Mouse (Mus musculus) intestine, embryonic 15.5 days (tissue): ENCODE measurements around the gene Rab9. TPM values are rescaled to one million over a fixed set of nuclear protein-coding genes. Genes with fewer than 3 reads are reported as not detected.

Source experiments
- ATAC-seq: fragments of 200-750 bp; cut with Nextera tagmentation; 2 replicates; pipeline ENCODE4 v1.8.0; 2017; ENCODE audit warnings: moderate TSS enrichment, moderate library complexity
- H3K27ac ChIP-seq: fragments of 300-500 bp; sonication (generic); 2 replicates; pipeline ENCODE4 v1.5.1; 2015; ENCODE audit warnings: mild to moderate bottlenecking, inconsistent platforms
- H3K27me3 ChIP-seq: fragments of 300-500 bp; sonication (generic); replicated peaks from 2 replicates; pipeline ENCODE4 v1.6.1; 2015; ENCODE audit warnings: inconsistent platforms
- H3K36me3 ChIP-seq: fragments of 300-500 bp; sonication (generic); 2 replicates; pipeline ENCODE4 v1.6.1; 2015; ENCODE audit warnings: inconsistent platforms
- H3K4me1 ChIP-seq: fragments of 300-500 bp; sonication (generic); replicated peaks from 2 replicates; pipeline ENCODE4 v1.6.1; 2015; ENCODE audit warnings: inconsistent platforms
- H3K4me2 ChIP-seq: fragments of 300-500 bp; sonication (generic); replicated peaks from 2 replicates; pipeline ENCODE4 v1.6.1; 2015; ENCODE audit warnings: mild to moderate bottlenecking, inconsistent platforms
- H3K4me3 ChIP-seq: fragments of 300-500 bp; sonication (generic); replicated peaks from 2 replicates; pipeline ENCODE4 v1.5.1; 2015; ENCODE audit warnings: inconsistent platforms
- H3K9ac ChIP-seq: fragments of 300-500 bp; sonication (generic); 2 replicates; pipeline ENCODE4 v1.6.1; 2015; ENCODE audit warnings: inconsistent platforms
- H3K9me3 ChIP-seq: fragments of 300-500 bp; sonication (generic); 2 replicates; pipeline ENCODE4 v1.6.1; 2016; ENCODE audit warnings: inconsistent platforms
- WGBS: fragments of 180-500 bp; shearing (Covaris S2); methylation state at CpG from one replicate; pipeline ENCODE4 v1.1.7; 2015; 5-methylcytosine and 5-hydroxymethylcytosine counted together
- polyA plus RNA-seq: library from polyadenylated mRNA; unstranded; fragments of >200 nt; fragmentation: Nextera tagmentation; extraction: Ambion mirVana; gene quantifications from 2 replicates; pipeline ENCODE4 v1.2.1, GENCODE M21; 2015

Rab9 gene
- polyA plus RNA-seq, 1 experiment from 2014 or later: 67.4 TPM

DNA sequence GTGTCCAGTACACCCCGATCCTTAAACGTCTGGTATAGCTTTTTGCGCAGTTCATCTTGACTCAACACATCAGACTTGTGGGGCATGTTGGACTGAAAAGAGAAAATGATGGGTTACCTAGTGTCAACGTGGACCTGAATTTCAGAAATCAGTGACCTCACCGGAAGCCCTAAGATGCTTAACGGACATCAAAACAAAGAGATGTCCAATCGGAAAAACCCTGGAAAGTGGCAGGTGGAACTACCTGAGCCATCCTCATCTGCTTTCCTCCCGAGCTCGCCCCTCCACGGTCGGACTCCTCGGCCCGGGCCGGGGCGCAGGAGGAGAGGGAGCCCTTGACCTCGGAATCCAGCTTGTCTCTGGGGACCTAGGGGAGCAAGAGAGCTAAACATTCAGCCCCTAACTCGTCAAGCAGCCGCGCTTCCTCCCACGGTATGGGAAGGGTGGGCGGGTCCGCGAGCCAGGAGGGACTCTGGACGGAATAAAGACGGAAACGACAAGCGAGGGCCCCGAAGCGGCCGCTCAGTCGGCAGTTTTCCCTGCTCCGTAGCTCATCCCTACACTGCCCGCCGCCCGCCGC lies 39.5 kb downstream of the Rab9 start, which contains the start of gene Trappc2:
Gene Trappc2 (plus strand): TSS at position 539 of the 580 bp plus-strand sequence.
- ATAC-seq: peak; percentile 88
- H3K27ac ChIP-seq: peak within 1 kb of the TSS; percentile 79
- H3K4me3 ChIP-seq: peak within 1 kb of the TSS; percentile 55
- no peaks in the 10 kb centered on the region; the same call in 1 of the 2 replicates for H3K36me3 ChIP-seq
- 15% methylated on average over 36 of the region's 36 CpGs for WGBS
- H3K9ac ChIP-seq: peak within 1 kb of the TSS; percentile 66
- H3K4me1 ChIP-seq: no peaks in the 10 kb centered on the region
- no peaks in the 10 kb centered on the region for H3K27me3 ChIP-seq
- no peaks in the 10 kb centered on the region for H3K9me3 ChIP-seq
- H3K4me2 ChIP-seq: peak within 1 kb of the TSS; percentile 62

DNA sequence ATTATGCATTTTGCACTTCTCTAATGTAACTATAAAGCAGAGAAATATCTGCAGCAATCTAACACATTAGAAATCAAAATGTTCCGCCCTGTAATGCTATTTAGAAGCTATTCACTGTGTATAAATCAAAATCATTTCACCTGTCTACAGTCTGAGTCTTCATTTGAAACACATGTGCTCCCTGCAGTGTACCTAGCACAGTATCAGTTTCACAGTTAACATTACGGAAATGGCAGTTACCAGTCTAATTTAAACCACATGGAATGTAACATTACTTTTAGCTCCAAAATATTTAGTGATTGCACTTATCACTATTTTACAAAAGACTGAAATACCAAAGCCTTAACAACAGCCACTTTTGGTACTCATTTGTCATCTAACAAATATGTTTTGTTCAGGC lies 44.9 kb downstream of the Rab9 start:
- Histone ChIP-seq H3K4me2 (no peak overlapping the region), H3K27me3 (no peaks in the 10 kb centered on the region), H3K27ac (no peak overlapping the region), H3K4me3 (no peak overlapping the region), H3K36me3 (no peaks in the 10 kb centered on the region; the same call in 1 of the 2 replicates), H3K9ac (no peak overlapping the region), H3K9me3 (no peaks in the 10 kb centered on the region), H3K4me1 (no peaks in the 10 kb centered on the region)
- WGBS: 92% methylated on average over 2 of the region's 2 CpGs
- ATAC-seq: no peak

DNA sequence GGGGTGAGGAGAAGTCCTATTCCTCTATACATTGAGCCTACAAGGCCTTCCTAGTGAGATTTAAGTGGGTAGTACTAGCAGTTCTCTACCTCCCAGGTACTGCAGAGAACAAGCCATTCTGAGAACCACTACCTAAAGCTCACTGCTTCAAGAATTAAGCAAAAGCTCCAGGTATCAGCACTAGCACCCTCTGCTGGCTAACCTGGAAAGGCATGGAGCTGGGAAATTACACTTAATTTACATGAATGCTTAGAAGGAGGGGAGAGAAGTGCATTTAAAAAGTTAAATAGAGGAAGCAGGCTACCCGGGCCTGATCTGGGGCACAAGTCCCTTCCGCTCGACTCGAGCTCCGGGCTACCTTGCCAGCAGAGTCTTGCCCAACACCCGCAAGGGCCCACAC lies 63.5 kb downstream of the Rab9 start:
- Histone ChIP-seq H3K9ac (no peak overlapping the region), H3K36me3 (no peaks in the 10 kb centered on the region), H3K4me2 (no peak overlapping the region), H3K4me1 (no peaks in the 10 kb centered on the region), H3K4me3 (no peak overlapping the region), H3K27ac (no peak overlapping the region), H3K9me3 (no peaks in the 10 kb centered on the region), H3K27me3 (no peaks in the 10 kb centered on the region)
- ATAC-seq: no peak
- 74% methylated on average over 6 of the region's 6 CpGs for WGBS

DNA sequence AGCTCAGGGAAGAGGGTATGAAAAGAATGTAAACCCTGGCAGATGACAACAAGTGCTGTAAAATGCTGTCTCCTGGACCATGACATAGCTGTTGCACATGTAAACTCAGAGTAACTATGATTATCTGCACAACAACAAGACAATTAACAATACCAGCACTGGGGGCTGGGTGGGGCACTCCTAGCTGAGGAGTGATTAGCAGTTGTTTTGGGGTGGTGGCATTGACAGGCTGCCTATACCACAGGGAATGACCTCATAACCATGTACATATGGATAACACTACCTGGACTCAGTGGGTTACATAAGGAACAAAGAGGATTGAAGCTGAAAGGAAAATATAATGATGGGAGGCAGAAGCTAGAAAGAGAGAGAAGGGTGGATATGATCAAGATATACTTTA lies 71.8 kb downstream of the Rab9 start:
- ATAC-seq: no peak
- H3K9ac ChIP-seq: no peak overlapping the region
- no peaks in the 10 kb centered on the region for H3K27me3 ChIP-seq
- no peak overlapping the region for H3K4me3 ChIP-seq
- no peak overlapping the region for H3K27ac ChIP-seq
- H3K4me1 ChIP-seq: no peaks in the 10 kb centered on the region
- H3K36me3 ChIP-seq: no peaks in the 10 kb centered on the region
- H3K4me2 ChIP-seq: no peak overlapping the region
- H3K9me3 ChIP-seq: no peaks in the 10 kb centered on the region

Other genes with a start within 250 kb of the Rab9 start
- 22.6 and 23.1 TPM in 2 replicates for gene Gpm6b, start 241.0 kb downstream of the Rab9 start, polyA plus RNA-seq
- 22.5 and 25.4 TPM in 2 replicates for gene Trappc2, start 39.3 kb downstream of the Rab9 start, polyA plus RNA-seq
- 4.8 and 5.8 TPM in 2 replicates for gene Ofd1, start 39.2 kb downstream of the Rab9 start, polyA plus RNA-seq
- 5.5 and 5.9 TPM in 2 replicates for gene Tceanc, start 38.7 kb upstream of the Rab9 start, polyA plus RNA-seq
- gene Egfl6, start 105.9 kb upstream of the Rab9 start, polyA plus RNA-seq: 5.2 and 5.3 TPM in 2 replicates